ENCODE assay signal across 27 mouse cellular contexts in the genomic region with DNA sequence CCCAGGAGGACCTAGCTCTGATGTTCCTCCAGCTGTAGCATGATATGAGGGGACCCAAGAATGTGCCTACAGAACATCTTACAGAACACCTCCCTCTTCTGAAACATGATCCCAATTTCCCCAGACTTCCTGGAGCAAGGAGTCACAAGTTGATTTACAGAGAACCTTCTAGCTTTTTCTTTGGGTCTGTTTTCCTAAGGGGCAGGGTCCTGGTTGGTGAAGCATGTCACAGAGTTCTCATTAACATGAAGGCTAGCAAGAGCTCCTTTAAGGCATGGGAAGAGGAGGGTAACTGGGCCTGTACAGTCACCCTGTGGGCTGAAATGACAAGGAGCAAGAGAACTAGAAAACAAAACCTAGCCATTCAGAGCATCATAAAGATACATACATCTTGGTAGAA. TPM values are rescaled to one million over a fixed set of nuclear protein-coding genes. Genes with fewer than 3 reads are reported as not detected.
A peak's percentile ranks its signal among the peaks of the same experiment; 100 is the strongest.
DNase-seq lines count a peak whose midpoint lies in the region; ATAC-seq lines count a peak whose summit lies in the region.
"Had no signal": no experiment of that assay in that cellular context is flagged by ENCODE, and none has a peak within 500 bp of the region (broad histone marks: within the 10 kb centered on the region; RNA-seq: fewer than 3 reads in every experiment).

No protein-coding gene starts in this region.

- no peak overlapping the region for H3K9ac ChIP-seq in kidney, embryonic 15.5 days
- H3K9ac ChIP-seq: forebrain, embryonic 13.5 days; forebrain, postnatal 0 days; heart, embryonic 15.5 days; hindbrain, embryonic 13.5 days had no signal

- ATAC-seq in kidney, embryonic 15.5 days (replicated peaks; ENCODE audit: low FRiP score) = peak; percentile 69
- ATAC-seq: activated CD4-positive, CD25-positive, alpha-beta regulatory T cell, adult 4 months; CD4-positive, CD25-positive, alpha-beta regulatory T cell, adult 4 months; forebrain, embryonic 13.5 days; forebrain, postnatal 0 days; hindbrain, postnatal 0 days had no signal

- no peaks in the 10 kb centered on the region for H3K27me3 ChIP-seq in kidney, embryonic 15.5 days
- H3K27me3 ChIP-seq: forebrain, embryonic 13.5 days; heart, embryonic 15.5 days; hindbrain, embryonic 13.5 days had no signal

- H3K9me3 ChIP-seq in kidney, embryonic 15.5 days (replicated peaks) = no peaks in the 10 kb centered on the region
- H3K9me3 ChIP-seq: embryonic facial prominence, embryonic 10.5 days; forebrain, embryonic 13.5 days; G1E; heart, embryonic 15.5 days; hindbrain, embryonic 13.5 days had no signal

- DNase-seq in heart, adult 11 months = peak; percentile 41
- no peak for DNase-seq in heart, postnatal 10 days
- DNase-seq in kidney, postnatal 14 days = peak; percentile 16
- DNase-seq in gastrocnemius, postnatal 25 days = no peak
- no peak for DNase-seq in T-cell, adult 2 months (ENCODE audit: low spot score)
- no peak for DNase-seq in layer of hippocampus, postnatal 14 days (ENCODE audit: low spot score in 2 of 2)
- DNase-seq: adrenal gland, postnatal 25 days; B cell, adult 2 months; cerebellum, adult 18-20 months; cerebellum, adult 9-11 months; cerebellum, postnatal 36 days; forebrain, postnatal 0 days; gastrocnemius, postnatal 14 days; heart, adult 2 months had no signal

- no peak overlapping the region for H3K27ac ChIP-seq in kidney, embryonic 15.5 days
- H3K27ac ChIP-seq: embryonic facial prominence, embryonic 10.5 days; forebrain, embryonic 13.5 days; heart, adult 2 months; heart, embryonic 15.5 days; hindbrain, embryonic 13.5 days; hindbrain, postnatal 0 days had no signal

- intact Hi-C loops in heart, postnatal 10 days (cut with DNase I) = loop anchor here (5.0 kb wide), 1 partner anchor 35 kb away; no protein-coding TSS in a partner anchor

- no peaks in the 10 kb centered on the region for H3K36me3 ChIP-seq in kidney, embryonic 15.5 days
- H3K36me3 ChIP-seq: embryonic facial prominence, embryonic 10.5 days; G1E; heart, embryonic 15.5 days; hindbrain, embryonic 13.5 days had no signal

- H3K4me3 ChIP-seq in kidney, embryonic 15.5 days (replicated peaks) = no peak overlapping the region
- H3K4me3 ChIP-seq: embryonic facial prominence, embryonic 10.5 days; forebrain, embryonic 13.5 days; heart, adult 2 months; heart, embryonic 15.5 days; hindbrain, embryonic 13.5 days had no signal

- 0 out of 2 replicates have a peak, but pooled peaks cover 7% of the 10 kb centered on the region for H3K4me1 ChIP-seq in kidney, embryonic 15.5 days
- H3K4me1 ChIP-seq: embryonic facial prominence, embryonic 10.5 days; forebrain, embryonic 13.5 days; hindbrain, embryonic 13.5 days had no signal

- H3K4me2 ChIP-seq in kidney, embryonic 15.5 days = no peak overlapping the region
- H3K4me2 ChIP-seq: forebrain, embryonic 13.5 days; heart, embryonic 11.5 days; heart, embryonic 15.5 days; hindbrain, embryonic 13.5 days had no signal

RNA-seq across cellular contexts. Expression of gene 4921504E06Rik, which starts 43.3 kb away (rescaled TPM):
- total RNA-seq in heart, postnatal 10 days (2021) = not detected
- polyA plus RNA-seq in kidney, embryonic 15.5 days (2015; fragmentation: Nextera tagmentation; extraction: Ambion mirVana) = not detected in 2 replicates
- total RNA-seq in gastrocnemius, postnatal 25 days (2021) = not detected
- not detected for total RNA-seq in layer of hippocampus, postnatal 14 days (2021)
- total RNA-seq: adrenal gland, adult 18-20 months; adrenal gland, postnatal 25 days; forebrain, postnatal 0 days; G1E; gastrocnemius, adult 18-20 months; gastrocnemius, postnatal 14 days; heart, adult 2 months; heart, postnatal 25 days; hindbrain, postnatal 0 days had no signal
- polyA plus RNA-seq: activated CD4-positive, CD25-positive, alpha-beta regulatory T cell, adult 4 months; CD4-positive, CD25-positive, alpha-beta regulatory T cell, adult 4 months; embryonic facial prominence, embryonic 10.5 days; forebrain, embryonic 13.5 days; forebrain, postnatal 0 days; G1E; heart, adult 2 months; heart, embryonic 11.5 days; heart, embryonic 15.5 days had no signal

Comparison
In these comparisons a context has a peak if more than half of its experiments do, and no peak if none do; other contexts are left out.
1. DNase-seq: peak in heart, adult 11 months (single experiment) and kidney, postnatal 14 days (single experiment); none in heart, postnatal 10 days (0 of 2), gastrocnemius, postnatal 25 days (single experiment), T-cell, adult 2 months (single experiment) and layer of hippocampus, postnatal 14 days (0 of 2).